Mouse (Mus musculus): ENCODE measurements around the gene Nono.

Gene Nono

DNA sequence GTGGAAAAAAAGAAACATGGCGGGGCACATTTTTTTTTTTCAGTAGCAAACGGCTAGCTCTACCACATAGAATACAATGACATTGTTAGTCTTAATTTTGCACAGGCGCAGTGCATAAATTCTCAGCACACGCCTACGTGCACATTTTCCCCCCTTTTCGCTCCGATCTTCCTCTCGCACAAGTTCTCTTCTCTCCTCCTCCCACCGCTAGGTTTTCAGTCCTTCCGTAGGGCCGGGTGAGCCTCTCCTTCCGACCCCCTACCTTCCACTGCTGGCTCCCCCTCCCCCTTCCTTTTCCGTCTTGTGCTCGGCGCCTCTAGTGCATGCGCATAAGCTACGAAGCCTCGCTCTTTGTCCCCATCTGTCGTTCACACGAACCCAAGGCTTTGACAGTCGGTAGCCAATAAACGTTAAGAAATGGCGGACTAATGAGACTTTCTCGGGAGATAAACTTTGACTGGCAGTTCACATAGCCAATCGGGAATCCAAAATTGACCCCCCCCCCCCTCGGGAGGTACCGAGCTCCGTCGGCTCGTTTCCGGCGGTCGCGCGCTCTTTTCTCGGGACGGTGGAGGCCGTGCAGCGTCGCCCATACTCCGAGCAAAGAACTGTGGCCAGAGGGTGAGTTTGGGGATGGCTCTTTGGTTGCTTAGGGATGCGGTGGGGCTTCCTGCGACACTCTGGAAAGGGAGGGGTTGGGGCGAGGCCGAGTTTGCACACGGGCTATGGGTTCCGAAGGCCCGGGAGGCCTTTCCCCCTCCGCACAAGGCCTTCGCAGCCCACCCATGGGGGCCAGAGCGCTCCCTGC, at the start of gene Nono:
Gene Nono, plus strand, starts transcription at position 177 of the 808 bp plus-strand sequence.
- peak; percentile 93 for DNase-seq

DNA sequence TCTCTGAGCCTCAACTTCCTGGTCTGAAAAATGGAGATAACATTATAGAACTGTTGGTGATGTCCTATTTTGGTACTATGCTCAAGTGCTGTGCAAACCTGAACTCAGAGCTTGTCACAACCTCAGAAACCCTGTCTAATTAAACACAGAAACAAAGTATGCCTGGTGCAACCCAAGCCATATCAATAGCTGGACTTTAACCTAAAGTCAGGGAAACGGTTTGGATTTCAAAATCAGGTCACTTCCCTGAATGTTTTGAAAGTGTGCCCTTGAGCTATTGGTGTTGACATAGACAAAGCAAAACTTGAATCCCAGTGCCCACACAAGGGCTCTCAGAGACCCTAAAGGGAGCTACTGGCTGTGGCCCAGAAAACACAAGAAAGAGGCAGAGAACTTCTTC, 49.4 kb upstream of the Nono start:
- DNase-seq, result no peak

DNA sequence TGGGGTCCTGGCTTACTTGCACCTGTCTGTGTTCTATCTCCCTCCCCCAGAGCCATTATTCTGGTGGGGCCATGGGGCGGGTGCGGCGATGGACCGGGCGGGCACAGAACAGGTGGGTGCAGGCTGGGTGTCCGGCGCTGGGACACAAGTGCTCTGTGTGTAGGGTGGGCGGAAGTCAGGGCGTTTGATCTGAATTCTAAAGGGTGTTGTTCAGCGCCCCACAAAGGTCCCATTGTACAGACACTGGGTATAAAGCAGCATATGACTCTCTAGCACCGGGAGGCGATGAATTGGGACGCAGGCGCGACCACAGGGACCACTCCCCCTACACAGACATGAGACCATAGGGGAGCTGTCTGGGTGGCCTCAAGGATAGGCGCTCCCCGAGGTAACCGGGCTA, 45.7 kb upstream of the Nono start:
- DNase-seq, result no peak

DNA sequence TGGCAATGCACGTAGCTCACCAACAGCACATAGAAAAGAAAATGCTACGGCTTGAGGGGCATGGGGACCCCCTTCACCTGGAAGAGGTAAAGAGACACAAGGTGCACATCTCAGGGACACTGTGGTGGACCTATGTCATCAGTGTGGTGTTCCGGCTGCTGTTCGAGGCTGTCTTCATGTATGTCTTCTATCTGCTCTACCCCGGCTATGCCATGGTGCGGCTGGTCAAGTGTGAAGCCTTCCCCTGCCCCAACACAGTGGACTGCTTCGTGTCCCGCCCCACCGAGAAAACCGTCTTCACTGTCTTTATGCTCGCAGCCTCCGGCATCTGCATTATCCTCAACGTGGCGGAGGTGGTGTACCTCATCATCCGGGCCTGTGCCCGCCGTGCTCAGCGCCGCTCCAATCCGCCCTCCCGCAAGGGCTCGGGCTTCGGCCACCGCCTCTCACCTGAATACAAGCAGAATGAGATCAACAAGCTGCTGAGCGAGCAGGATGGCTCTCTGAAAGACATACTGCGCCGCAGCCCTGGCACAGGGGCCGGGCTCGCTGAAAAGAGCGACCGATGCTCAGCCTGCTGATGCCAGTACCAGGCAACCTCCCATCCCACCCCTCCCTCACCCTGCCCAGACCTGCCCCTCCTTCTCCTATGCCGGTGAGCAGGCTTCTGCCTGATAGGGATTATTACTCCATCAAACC, 44.5 kb upstream of the Nono start:
- no peak for DNase-seq

DNA sequence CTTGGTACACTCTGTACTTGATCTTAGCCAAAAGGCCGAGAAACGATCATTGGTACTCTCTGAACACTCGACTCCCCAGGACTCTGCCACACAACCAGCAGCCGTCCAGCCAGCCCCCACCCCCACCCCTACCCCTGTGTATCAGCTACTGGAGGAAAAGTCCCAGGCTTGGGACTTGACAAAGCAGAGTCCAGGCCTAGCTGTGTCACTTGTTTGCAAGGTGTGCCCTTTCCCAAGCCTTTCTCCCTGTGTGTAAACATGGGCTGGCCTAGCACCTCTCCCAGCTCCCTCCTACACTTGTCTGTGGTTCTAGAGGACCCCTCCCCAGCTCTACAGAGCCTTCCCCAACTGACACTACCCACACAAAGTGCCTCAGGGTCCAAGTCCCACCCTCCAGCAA, 42.9 kb upstream of the Nono start:
- no peak for DNase-seq

DNA sequence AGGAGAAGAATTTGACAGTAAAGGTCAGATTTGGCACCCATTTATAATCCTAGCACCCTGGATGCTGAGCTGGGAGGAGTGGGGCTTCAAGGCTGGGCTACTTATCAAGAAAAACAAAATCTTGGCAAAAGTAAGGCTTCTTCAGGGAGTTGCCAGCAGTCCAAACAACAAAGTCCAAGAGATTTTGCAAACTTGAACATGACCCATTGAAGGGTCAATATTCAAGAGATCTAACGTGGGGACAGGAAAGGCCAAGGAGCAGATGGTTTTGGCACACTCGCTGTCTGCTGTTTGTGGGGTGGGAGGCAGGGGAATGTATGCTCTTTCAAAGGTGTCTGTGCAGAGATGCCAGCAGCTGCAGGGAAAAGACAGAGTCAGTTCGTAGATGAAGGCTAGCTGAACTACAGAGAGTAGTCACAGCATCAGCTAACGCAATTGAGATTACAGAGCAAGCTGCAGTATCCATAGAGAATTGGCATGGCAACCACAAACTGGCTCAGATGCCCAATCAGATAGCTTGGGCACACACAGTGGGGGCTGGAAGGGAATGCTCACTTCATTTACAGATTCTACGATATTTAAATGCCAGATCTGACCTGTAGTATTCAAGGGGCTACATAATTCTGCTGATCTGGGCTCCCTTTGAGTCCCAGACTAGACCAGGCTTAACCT, 40.1 kb upstream of the Nono start:
- DNase-seq, result no peak

DNA sequence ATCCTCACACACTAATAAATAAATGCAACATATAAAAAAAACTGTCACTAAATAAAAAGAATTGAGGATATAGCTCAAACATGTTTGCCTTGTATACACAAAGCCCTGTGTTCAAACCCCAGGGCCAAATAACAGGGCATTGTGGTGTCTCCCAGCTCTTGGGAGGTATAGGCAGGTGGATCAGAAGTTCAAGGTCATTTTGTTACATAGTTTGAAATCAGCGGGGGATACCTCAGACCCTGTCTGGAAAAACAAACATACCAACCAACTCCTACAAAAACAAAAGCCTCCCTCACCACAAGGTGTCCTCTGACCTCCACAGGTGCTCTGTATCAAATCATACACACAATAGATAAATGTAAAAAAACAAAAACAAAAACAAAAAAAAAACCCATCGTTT, 34.8 kb upstream of the Nono start:
- no peak for DNase-seq

DNA sequence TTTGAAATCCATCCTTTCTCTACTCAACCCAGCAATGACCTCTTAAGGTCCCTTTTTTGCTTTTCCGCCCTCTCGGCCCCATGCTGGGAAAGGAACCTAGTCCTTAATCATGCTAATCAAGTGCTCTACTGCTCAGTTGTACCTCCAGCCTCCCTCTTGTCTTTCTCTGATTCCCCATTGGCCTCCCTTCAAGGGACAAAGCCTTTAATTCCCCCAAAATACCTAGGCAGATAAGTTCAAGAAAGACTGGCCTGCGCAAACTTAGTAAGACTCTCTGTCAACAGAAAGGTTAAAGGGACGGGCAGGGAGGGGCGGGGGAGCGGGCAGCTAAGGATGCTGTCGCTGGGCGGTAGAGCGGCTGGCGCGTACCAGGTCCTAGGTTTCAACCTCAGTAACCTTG, 32.7 kb upstream of the Nono start:
- no peak for DNase-seq

DNA sequence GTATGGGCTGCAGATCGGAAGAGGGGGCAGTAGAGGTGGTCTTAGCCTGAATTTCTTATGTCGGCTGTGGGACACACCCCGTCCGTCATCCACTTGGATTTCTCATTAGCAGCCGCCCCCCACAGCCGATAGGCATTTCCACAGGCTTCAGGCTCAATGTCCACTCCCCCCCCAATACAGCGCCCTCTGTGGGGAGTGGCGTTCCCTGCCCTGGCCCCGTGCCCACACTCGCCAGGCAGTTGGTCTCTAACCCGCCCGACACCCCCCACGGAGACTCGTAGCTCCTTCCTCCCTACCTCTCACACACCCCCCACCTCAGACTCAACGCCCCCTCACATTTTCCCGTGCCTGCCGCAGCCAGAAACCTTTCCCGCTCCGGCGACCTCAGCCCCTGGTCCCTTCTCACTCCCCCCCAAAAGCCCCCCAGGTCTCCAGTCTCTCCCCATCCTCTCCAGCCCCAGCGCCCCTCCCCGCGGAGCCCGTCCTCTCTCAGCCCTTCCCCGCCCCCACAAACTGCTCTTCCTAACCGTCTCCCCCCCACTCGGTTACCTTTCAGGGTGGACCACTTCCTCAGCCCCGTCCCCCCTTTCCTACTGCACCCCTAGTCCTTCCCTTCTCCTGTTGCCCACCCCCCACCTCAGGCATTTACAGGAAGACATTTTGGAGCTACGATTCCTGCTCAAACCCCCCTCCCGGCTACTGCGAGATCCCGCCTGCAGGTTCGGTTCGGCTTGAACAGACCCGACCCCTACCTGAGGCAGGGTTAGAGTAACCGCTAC, 10.0 kb upstream of the Nono start:
- peak; percentile 55 for DNase-seq

DNA sequence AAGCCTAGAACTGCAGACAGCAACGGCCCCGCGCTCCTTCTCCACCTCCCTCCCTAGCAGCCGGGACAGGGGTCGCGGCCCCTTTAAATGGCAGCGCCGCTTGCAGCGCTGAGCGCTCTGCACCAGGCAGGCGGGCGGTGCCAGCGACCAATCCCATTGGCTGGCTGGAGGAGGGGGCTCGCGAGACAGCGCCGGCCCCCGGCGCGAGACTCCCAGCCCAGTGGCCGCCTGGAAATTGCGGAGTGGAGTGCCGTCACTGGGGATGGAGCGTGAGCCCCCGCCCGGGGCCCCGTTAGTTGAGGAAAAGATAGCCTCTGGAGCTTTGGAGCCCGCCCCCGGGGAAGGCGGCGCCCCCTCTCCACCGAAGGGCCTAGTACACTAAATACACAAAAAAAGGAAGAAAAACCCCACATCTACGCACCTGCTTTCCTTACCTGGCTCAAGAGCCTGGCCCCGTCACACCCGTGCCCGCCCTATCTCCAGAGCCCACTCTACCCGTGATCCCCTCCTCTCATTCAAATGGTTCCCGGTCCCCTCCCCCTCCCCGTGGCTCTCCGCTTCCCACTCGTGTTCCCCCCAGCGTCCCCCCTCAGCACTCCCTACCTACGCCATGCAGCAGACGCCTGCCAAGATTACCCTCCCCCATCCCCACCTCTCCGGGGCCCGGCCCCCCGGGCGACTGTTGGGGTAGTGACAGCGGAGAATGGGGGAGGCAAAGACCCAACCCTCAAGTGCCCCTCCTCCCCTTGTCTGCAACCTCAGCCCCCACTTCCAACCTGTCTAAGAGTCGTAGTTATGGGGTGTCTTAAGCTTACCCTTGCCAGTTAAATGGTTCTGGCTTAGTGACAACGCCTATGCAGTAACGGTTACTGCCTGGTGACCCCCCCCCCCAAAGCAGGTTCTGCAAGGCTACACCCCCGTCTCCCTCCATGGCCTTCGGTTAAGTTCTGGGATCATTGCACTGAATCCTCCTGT, 9.1 kb upstream of the Nono start:
- peak; percentile 88 for DNase-seq

DNA sequence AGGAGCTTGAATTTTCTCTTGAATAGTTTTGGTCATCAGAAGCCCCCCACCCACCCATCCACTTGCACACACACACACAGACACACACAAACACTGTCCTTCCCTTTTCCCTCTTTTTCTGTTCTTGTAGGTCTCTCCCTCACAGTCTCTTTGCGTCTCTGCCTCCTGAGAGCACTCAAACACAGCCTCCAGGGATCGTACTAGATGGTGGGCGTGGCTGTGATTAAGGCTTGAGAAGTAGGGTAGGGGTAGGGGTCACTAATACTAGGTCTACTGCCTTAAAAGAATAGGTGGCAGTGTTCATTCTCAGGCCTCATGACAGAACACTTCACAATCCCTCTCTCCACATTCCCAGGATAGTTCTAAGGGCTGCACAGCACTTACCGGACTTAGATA, 8.4 kb upstream of the Nono start, which contains the start of gene Zmym3:
Gene Zmym3, minus strand, starts transcription at position 150 of the 396 bp plus-strand sequence.
- DNase-seq, result peak; percentile 9

DNA sequence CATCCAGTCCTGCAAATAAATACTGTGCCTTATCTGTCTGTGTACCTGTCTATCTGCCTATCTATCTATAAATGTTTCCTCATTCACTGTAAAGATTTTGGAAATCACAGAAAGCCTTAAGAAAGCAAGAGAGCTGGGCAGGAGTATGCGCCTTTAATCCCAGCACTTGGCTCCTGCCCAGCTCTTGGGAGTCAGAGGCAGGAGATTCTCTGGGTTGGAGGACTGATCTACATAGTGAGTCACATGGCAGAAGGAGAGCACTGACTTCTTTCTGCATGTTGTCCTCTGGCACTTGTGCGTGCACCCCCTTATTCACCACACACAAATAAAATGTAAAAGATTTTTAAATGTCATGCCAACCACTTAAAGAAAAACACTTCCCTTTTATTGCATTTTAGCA, 5.7 kb upstream of the Nono start:
- no peak for DNase-seq

DNA sequence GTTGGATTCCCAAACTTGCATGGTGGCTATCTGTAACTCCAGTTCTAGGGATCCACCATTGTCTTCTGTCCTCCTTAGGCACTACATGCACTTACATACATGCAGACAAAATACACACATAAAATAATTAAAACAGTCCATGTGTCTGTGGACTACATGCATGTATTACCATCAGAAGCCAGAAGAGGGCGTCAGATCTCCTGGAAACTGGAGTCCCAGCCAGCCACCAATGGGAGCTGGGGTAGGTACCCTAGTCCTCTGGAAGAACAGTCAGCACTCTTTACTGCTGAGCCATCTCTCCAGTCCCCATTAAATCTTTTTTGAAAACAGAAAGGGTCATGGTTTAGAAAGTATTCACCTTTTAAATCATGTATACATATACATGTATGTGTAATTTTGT, 1.3 kb upstream of the Nono start:
- peak; percentile 64 for DNase-seq

DNA sequence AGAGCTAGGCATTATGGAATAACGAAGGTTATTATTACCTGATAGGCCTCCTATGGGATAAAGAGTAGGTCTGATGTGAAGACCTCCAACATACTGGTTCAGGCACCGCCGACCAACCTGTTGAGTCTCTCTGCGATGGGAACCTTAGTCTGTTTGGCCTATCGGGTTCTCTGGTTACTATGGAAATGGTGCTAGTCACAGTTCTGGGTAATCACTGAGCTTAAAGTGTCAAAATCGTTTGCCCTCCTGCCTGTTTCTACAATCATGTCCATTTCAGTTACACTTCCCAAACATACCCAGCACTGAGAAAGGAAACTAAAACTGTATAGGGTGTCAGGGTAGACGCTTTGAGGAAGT, 355 bp upstream of the Nono start:
- no peak for DNase-seq

DNA sequence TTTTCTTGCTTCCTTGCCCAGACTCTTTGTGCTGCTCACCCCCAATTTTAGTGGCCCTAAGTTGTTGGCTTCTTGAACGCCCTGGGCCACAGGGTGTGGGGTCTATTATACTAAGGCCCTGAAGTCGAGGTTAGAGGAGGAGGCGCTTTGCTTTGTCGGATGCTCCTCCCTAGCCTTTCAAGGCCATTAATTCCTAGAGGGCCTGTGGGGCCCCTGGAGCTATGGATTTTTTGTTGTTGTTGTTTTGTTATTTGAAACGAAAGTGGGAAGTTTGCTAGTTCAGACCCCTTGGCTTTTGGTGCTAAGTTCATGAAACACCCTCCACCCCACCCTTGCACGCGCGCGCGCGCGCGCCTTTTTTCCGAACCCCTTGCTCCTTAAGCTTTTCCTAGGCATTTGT, 858 bp downstream of the Nono start:
- DNase-seq, result no peak

DNA sequence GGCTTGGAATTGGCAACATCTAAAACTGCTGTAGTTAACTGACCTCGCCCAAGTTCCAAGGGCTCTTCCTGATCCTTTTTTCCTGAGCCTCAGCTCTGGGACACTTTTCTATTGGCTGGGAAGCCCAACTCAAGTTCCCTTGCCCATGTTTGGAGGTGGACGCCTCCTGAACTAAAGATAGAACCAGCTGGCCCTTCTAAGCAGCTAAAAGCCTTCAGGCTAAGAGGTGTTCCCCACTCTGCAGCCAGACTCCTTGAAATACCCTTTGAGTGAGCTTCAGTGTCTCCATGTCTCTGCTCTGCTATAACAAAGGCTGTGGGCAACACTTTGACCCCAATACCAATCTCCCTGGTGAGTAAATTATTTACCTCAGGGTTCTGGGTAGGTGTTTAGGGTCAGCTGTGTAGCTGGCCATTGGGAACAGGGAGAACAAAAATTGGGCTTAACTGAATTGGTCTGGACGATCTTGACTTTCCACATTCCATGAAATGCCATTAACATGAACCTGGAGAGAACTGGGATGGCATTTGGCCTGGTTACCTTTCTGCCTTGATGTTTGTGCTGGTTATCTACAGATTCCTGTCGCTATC, 19.9 kb downstream of the Nono start, which contains the start of gene Itgb1bp2:
Gene Itgb1bp2, plus strand, starts transcription at position 203 of the 590 bp plus-strand sequence.
- peak; percentile 15 for DNase-seq

DNA sequence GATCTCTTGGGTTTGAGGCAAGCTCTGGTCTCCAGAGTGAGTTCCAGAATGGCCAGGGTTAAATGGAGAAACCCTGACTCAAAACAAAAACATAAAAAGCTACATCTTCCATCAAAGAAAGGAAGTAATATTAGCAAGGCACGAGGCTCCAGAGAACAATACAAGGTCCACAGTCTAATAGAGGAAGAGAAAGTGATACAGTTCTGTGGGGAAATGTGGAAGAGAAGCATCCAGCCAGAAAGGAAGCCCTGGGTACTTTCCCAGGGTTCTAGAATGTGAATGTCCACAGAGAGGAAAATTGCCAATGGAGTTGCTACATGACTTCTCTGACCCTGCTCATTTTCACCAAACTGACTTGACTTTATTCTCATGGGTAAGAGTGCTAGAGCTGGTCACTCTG, 22.0 kb downstream of the Nono start:
- no peak for DNase-seq

DNA sequence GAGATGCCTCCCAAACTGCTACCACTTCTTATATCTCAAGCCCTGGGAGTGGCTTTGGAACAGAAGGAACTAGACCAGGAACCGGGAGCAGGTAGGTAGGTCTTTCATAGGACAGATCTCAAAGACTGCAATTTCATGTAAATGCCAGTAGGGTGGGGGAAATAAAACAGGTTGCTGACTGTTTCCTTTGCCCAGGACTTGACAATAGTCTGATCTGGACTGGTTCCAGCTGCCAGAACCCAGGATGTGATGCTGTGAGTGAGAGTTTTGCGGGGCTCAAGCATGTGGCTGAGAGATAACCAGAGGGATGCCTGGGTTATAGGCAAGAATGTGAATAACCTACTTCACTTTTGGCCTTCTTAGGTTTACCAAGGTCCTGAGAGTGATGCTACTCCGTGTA, 22.5 kb downstream of the Nono start:
- no peak for DNase-seq

DNA sequence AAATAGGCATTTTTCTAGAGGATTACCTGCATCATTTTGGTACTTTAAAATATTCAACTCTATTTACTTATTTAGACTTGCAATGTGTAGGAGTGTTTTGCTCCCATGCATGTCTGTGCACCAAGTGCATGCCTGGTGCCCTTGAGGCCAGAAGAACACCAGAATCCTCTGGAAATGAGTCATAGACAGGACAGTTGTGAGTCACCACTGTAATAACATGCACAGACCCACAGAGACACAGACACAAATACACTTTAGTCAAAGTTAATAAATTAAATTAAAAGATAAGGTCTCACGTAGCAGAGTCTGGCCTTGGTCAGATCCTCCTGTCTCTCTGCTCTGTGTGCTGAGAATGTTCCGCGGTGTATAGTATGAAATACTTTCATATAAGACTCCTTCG, 43.1 kb downstream of the Nono start:
- DNase-seq, result no peak

DNA sequence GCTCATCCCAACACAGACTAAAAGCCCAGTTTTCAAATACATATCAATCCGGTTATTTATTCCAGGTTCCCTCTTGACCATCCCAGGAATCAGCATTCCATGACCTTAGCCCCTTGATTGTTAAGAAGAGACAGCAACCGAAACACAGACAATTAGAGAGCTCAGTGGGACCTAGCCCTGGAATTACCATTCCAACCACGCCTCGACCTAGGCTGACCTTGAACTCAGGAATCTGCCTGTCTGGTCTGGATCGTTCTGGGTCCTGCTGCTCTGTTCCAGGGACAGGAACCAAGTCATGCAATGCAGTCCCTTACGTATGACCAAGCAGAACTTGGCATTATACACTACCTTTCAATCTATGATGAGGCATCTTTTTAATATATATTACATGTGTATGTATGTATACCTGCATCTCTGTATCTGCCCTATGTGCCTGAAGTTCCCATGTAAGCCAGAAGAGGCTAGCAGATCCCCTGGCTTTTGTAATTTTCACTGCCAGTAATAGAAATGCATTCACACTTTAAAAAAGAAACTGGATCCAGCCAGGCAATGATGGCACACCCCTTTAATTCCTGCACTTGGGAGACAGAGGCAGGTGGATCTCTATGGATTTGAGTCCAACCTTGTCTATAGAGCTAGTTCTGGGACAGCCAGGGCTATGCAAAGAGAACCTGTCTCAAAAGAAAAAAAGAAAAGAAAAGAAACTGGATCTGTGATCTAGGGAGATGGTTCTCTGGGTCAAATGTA, 52.7 kb downstream of the Nono start:
- no peak for DNase-seq

All from lung, postnatal 36 days (tissue).